Mouse (Mus musculus): ENCODE data around the gene Ippk.

- TF ChIP-seq POLR2A (IDR thresholded peaks at IDR 0.05; ENCODE audit: low read depth, low read length) (no peak), CTCF (conservative IDR thresholded peaks at IDR 0.05; ENCODE audit: insufficient read depth, insufficient read length, low read depth, low read length) (no peak)
Observed at GRCm38 (mm10) chr13:49382997-49383396, 38.1 kb upstream of the Ippk start.

Measured in kidney, adult 2 months (tissue).